Mouse (Mus musculus) myocyte (in vitro differentiated cells): Measurements from ENCODE around the gene Atxn2l. TPM values are rescaled to one million over a fixed set of nuclear protein-coding genes. Genes with fewer than 3 reads are reported as not detected.

Source experiments
- H3K27me3 ChIP-seq: one replicate; pipeline ENCODE4 v1.6.1; 2011; ENCODE audit not compliant: control insufficient read depth, insufficient read depth, insufficient read length
- H3K36me3 ChIP-seq: one replicate; pipeline ENCODE4 v1.6.1; 2011; ENCODE audit not compliant: control insufficient read depth, insufficient read depth
- H3K4me2 ChIP-seq: one replicate; pipeline ENCODE4 v1.6.1; 2011; ENCODE audit warnings: low read depth, control low read depth
- H3K4me3 ChIP-seq: one replicate; pipeline ENCODE4 v1.5.1; 2011; ENCODE audit warnings: mild to moderate bottlenecking, control low read depth, moderate library complexity
- H3K79me2 ChIP-seq: one replicate; pipeline ENCODE4 v1.6.1; 2011; ENCODE audit not compliant: control insufficient read depth, insufficient read depth
- H3ac ChIP-seq: one replicate; pipeline ENCODE4 v1.6.1; 2011; ENCODE audit not compliant: control insufficient read depth, insufficient read length
- CEBPB ChIP-seq: IDR thresholded peaks from 2 replicates; pipeline ENCODE4 v1.6.1; 2011; ENCODE audit warnings: mild to moderate bottlenecking, moderate library complexity; ENCODE audit not compliant: poor library complexity, insufficient read depth, severe bottlenecking
- E2F4 ChIP-seq: IDR thresholded peaks from one replicate; pipeline ENCODE4 v1.6.1; 2011; ENCODE audit warnings: mild to moderate bottlenecking, control low read depth, moderate library complexity; ENCODE audit not compliant: insufficient read depth
- MAX ChIP-seq: IDR thresholded peaks from one replicate; pipeline ENCODE4 v1.6.1; 2011; ENCODE audit warnings: low read depth, mild to moderate bottlenecking, control low read depth
- MYOD1 ChIP-seq, 3 experiments: IDR thresholded peaks; one replicate each; pipeline ENCODE4 v1.6.1; 2011; ENCODE audit warnings: control low read depth in 2 of 3, low read depth in 2 of 3, mild to moderate bottlenecking in 2 of 3, moderate library complexity in 1 of 3; ENCODE audit not compliant: insufficient read length in 2 of 3, control insufficient read depth in 1 of 3
- MYOG ChIP-seq, 3 experiments: IDR thresholded peaks; one replicate each; pipeline ENCODE4 v1.6.1; 2011; ENCODE audit warnings: control low read depth in 2 of 3, low read depth in 2 of 3, mild to moderate bottlenecking in 2 of 3; ENCODE audit not compliant: insufficient read length in 2 of 3, control insufficient read depth in 1 of 3, insufficient read depth in 1 of 3
- POLR2A ChIP-seq: IDR thresholded peaks from one replicate; pipeline ENCODE4 v1.6.1; 2011; ENCODE audit warnings: low read depth, mild to moderate bottlenecking, control low read depth, moderate library complexity; ENCODE audit not compliant: insufficient read length
- POLR2AphosphoS2 ChIP-seq: IDR thresholded peaks from one replicate; pipeline ENCODE4 v1.6.1; 2011; ENCODE audit warnings: low read depth, control low read depth; ENCODE audit not compliant: insufficient read length
- REST ChIP-seq: IDR thresholded peaks from one replicate; pipeline ENCODE4 v1.6.1; 2011; ENCODE audit warnings: mild to moderate bottlenecking, control low read depth, moderate library complexity; ENCODE audit not compliant: insufficient read depth, insufficient read length
- SRF ChIP-seq: IDR thresholded peaks from one replicate; pipeline ENCODE4 v1.6.1; 2011; ENCODE audit warnings: low read depth; ENCODE audit not compliant: control insufficient read depth, insufficient read length
- TCF12 ChIP-seq: IDR thresholded peaks from one replicate; pipeline ENCODE4 v1.6.1; 2011; ENCODE audit warnings: mild to moderate bottlenecking, control low read depth; ENCODE audit not compliant: poor library complexity, insufficient read depth, severe bottlenecking
- TCF3 ChIP-seq: IDR thresholded peaks from one replicate; pipeline ENCODE4 v1.6.1; 2011; ENCODE audit warnings: low read depth, control low read depth; ENCODE audit not compliant: insufficient read length
- USF1 ChIP-seq: IDR thresholded peaks from one replicate; pipeline ENCODE4 v1.6.1; 2011; ENCODE audit warnings: low read depth, mild to moderate bottlenecking, control low read depth, moderate library complexity
- polyA plus RNA-seq: library from polyadenylated mRNA; unstranded; fragments of >200 nt; fragmentation: generic; extraction: Trizol; gene quantifications from one replicate; pipeline ENCODE4 v1.2.1, GENCODE M21; 2012; ENCODE audit warnings: missing spikeins

The Atxn2l gene
- polyA plus RNA-seq, 1 experiment: 104 TPM

- Histone ChIP-seq H3K36me3 (peaks cover 27% of the 10 kb centered on the region), H3K4me3 (peak overlapping the region; percentile 54), H3K27me3 (no peaks in the 10 kb centered on the region), H3K79me2 (peaks cover 8% of the 10 kb centered on the region), H3K4me2 (peak overlapping the region; percentile 82), H3ac (no peak overlapping the region)
- peak; percentile 20 for TF ChIP-seq TCF12
- TF ChIP-seq MYOD1 (IDR thresholded peaks at IDR 0.05; ENCODE audit: control insufficient read depth in 1 of 3, insufficient read length in 2 of 3, low read depth in 2 of 3): peak; percentile 72 to 97 (median 86)
- peak; percentile 59 for TF ChIP-seq POLR2AphosphoS2
- no peak for TF ChIP-seq USF1
- TF ChIP-seq POLR2A: peak; percentile 46
- peak; percentile 33 to 93 (median 43) for TF ChIP-seq MYOG (IDR thresholded peaks at IDR 0.05; ENCODE audit: control insufficient read depth in 1 of 3, insufficient read depth in 1 of 3, insufficient read length in 2 of 3, low read depth in 2 of 3)
- TF ChIP-seq TCF3: no peak
- no peak for TF ChIP-seq REST
These were observed 44.2 kb downstream of the Atxn2l start for GRCm38 (mm10) chr7:126458844-126459618.

GRCm38 (mm10) chr7:126458225-126458624 lies 45.0 kb downstream of the Atxn2l start:
- TF ChIP-seq MAX (no peak), POLR2A (peak; percentile 14), REST (no peak), TCF3 (no peak), POLR2AphosphoS2 (peak; percentile 65), MYOG (IDR thresholded peaks at IDR 0.05; ENCODE audit: control insufficient read depth in 1 of 3, insufficient read depth in 1 of 3, insufficient read length in 2 of 3, low read depth in 2 of 3) (no peak), SRF (no peak), CEBPB (no peak), USF1 (no peak), TCF12 (no peak), MYOD1 (IDR thresholded peaks at IDR 0.05; ENCODE audit: control insufficient read depth in 1 of 3, insufficient read length in 2 of 3, low read depth in 2 of 3) (no peak), E2F4 (no peak)
- peaks cover 8% of the 10 kb centered on the region for H3K79me2 ChIP-seq
- H3K4me2 ChIP-seq: peak overlapping the region; percentile 82
- H3K36me3 ChIP-seq: peaks cover 27% of the 10 kb centered on the region
- H3ac ChIP-seq: no peak overlapping the region
- no peaks in the 10 kb centered on the region for H3K27me3 ChIP-seq
- H3K4me3 ChIP-seq: peak overlapping the region; percentile 54

GRCm38 (mm10) chr7:126456382-126457266 lies 46.6 kb downstream of the Atxn2l start:
- H3K27me3 ChIP-seq: no peaks in the 10 kb centered on the region
- peak overlapping the region; percentile 82 for H3K4me2 ChIP-seq
- TF ChIP-seq E2F4 (no peak), MYOD1 (IDR thresholded peaks at IDR 0.05; ENCODE audit: control insufficient read depth in 1 of 3, insufficient read length in 2 of 3, low read depth in 2 of 3) (peak in 2 of 3 experiments; percentile 16 to 46), USF1 (no peak), SRF (no peak), POLR2AphosphoS2 (peak; percentile 59), MAX (no peak), MYOG (IDR thresholded peaks at IDR 0.05; ENCODE audit: control insufficient read depth in 1 of 3, insufficient read depth in 1 of 3, insufficient read length in 2 of 3, low read depth in 2 of 3) (peak in 1 of 3 experiments; percentile 23), TCF3 (no peak), REST (no peak), POLR2A (no peak), TCF12 (no peak), CEBPB (no peak)
- H3K4me3 ChIP-seq: peak overlapping the region; percentile 54
- no peaks in the 10 kb centered on the region for H3K79me2 ChIP-seq
- peaks cover 37% of the 10 kb centered on the region for H3K36me3 ChIP-seq
- no peak overlapping the region for H3ac ChIP-seq

- Histone ChIP-seq H3K36me3 (peaks cover 51% of the 10 kb centered on the region), H3K4me2 (peak overlapping the region; percentile 82)
- TF ChIP-seq CEBPB (no peak), TCF12 (no peak), TCF3 (no peak), MAX (no peak), POLR2A (peak; percentile 24), MYOD1 (IDR thresholded peaks at IDR 0.05; ENCODE audit: control insufficient read depth in 1 of 3, insufficient read length in 2 of 3, low read depth in 2 of 3) (no peak), REST (no peak), USF1 (no peak), E2F4 (no peak), MYOG (IDR thresholded peaks at IDR 0.05; ENCODE audit: control insufficient read depth in 1 of 3, insufficient read depth in 1 of 3, insufficient read length in 2 of 3, low read depth in 2 of 3) (no peak), POLR2AphosphoS2 (peak; percentile 58)
These were observed 48.0 kb downstream of the Atxn2l start for GRCm38 (mm10) chr7:126455242-126455641.

More at GRCm38 (mm10) chr7:126455242-126455641, 48.0 kb downstream of the Atxn2l start:
- no peaks in the 10 kb centered on the region for H3K27me3 ChIP-seq
- H3K79me2 ChIP-seq: no peaks in the 10 kb centered on the region
- H3ac ChIP-seq: no peak overlapping the region
- no peak overlapping the region for H3K4me3 ChIP-seq
